Mouse (Mus musculus) spleen, postnatal 14 days (tissue): ENCODE measurements at regions not wholly inside any gene's neighbourhood (a gene's known extent, or its start where the extent isn't known, plus 50 kb on each side); places are given as distances from the start of the nearest gene placed in this dataset.

Source experiments
- DNase-seq, 2 experiments: peaks; one replicate each; pipeline ENCODE4 v3.0.0; 2021 to 2022; ENCODE audit warnings: low spot score in 2 of 2

GRCm38 (mm10) chr5:11983452-11983851, 65.6 kb downstream of the 4933402N22Rik start:
- DNase-seq: no peak

- DNase-seq: no peak
These were observed 71.3 kb downstream of the 4933402N22Rik start for GRCm38 (mm10) chr5:11989140-11989539.

GRCm38 (mm10) chr5:12000777-12001176, 82.9 kb downstream of the 4933402N22Rik start:
- no peak for DNase-seq

GRCm38 (mm10) chr5:12006473-12006872, 88.6 kb downstream of the 4933402N22Rik start:
- no peak for DNase-seq

- no peak for DNase-seq
These were observed 98.5 kb downstream of the 4933402N22Rik start for GRCm38 (mm10) chr5:12016332-12016731.

- no peak for DNase-seq
These were observed 102.6 kb downstream of the 4933402N22Rik start for GRCm38 (mm10) chr5:12020489-12020888.

- no peak for DNase-seq
These were observed 107.0 kb downstream of the 4933402N22Rik start for GRCm38 (mm10) chr5:12024705-12025383.

- peak in 1 of 2 experiments; percentile 4 for DNase-seq
These were observed 112.2 kb downstream of the 4933402N22Rik start for GRCm38 (mm10) chr5:12030002-12030401.

GRCm38 (mm10) chr5:12049806-12050205, 132.0 kb downstream of the 4933402N22Rik start:
- no peak for DNase-seq

GRCm38 (mm10) chr5:12080191-12080590, 162.3 kb downstream of the 4933402N22Rik start:
- DNase-seq: no peak

GRCm38 (mm10) chr5:12093680-12094079, 175.8 kb downstream of the 4933402N22Rik start:
- no peak for DNase-seq

GRCm38 (mm10) chr5:12116587-12117354, 198.9 kb downstream of the 4933402N22Rik start:
- DNase-seq: no peak

GRCm38 (mm10) chr5:12124935-12125334, 207.1 kb downstream of the 4933402N22Rik start:
- no peak for DNase-seq

- no peak for DNase-seq
These were observed 209.8 kb downstream of the 4933402N22Rik start for GRCm38 (mm10) chr5:12127484-12128265.

- DNase-seq: no peak
These were observed 221.1 kb downstream of the 4933402N22Rik start for GRCm38 (mm10) chr5:12138961-12139360.

GRCm38 (mm10) chr5:12153295-12153694, 229.9 kb upstream of the Sema3d start:
- no peak for DNase-seq

GRCm38 (mm10) chr5:12154551-12155091, 228.6 kb upstream of the Sema3d start:
- no peak for DNase-seq

- DNase-seq: no peak
These were observed 191.5 kb upstream of the Sema3d start for GRCm38 (mm10) chr5:12191681-12192080.

GRCm38 (mm10) chr5:12207452-12207851, 175.7 kb upstream of the Sema3d start:
- no peak for DNase-seq

GRCm38 (mm10) chr5:12209631-12210030, 173.6 kb upstream of the Sema3d start:
- DNase-seq: no peak

- no peak for DNase-seq
These were observed 169.7 kb upstream of the Sema3d start for GRCm38 (mm10) chr5:12213448-12213847.
